Mouse (Mus musculus) kidney, postnatal 4 days (tissue): ENCODE results near the gene Selenok.

Source experiments
- DNase-seq, 2 experiments: peaks; one replicate each; pipeline ENCODE4 v3.0.0; 2021; ENCODE audit warnings: mixed read lengths in 2 of 2

Gene Selenok

GRCm38 (mm10) chr14:29996000-29996751 is 28.1 kb downstream of the Selenok start:
- peak in 1 of 2 experiments; percentile 39 for DNase-seq

- no peak for DNase-seq
These were observed 29.2 kb downstream of the Selenok start for GRCm38 (mm10) chr14:29997345-29997744.

GRCm38 (mm10) chr14:29998747-29999474 is 30.8 kb downstream of the Selenok start:
- no peak for DNase-seq

GRCm38 (mm10) chr14:29999475-29999811 is 31.3 kb downstream of the Selenok start:
- no peak for DNase-seq

- DNase-seq = peak; percentile 77 to 87
These were observed 40.8 kb downstream of the Selenok start, which contains the start of the genes Il17rb and Chdh for GRCm38 (mm10) chr14:30008733-30009575. Gene Il17rb, minus strand, starts transcription at chr14:30008896. Gene Chdh, plus strand, starts transcription at chr14:30009023.

- DNase-seq = peak; percentile 81 to 87
These were observed 41.9 kb downstream of the Selenok start for GRCm38 (mm10) chr14:30009864-30010560.

- peak; percentile 49 to 67 for DNase-seq
These were observed 43.9 kb downstream of the Selenok start for GRCm38 (mm10) chr14:30011886-30012560.

GRCm38 (mm10) chr14:30014487-30014886 is 46.4 kb downstream of the Selenok start:
- DNase-seq = no peak

GRCm38 (mm10) chr14:30015008-30015407 is 46.9 kb downstream of the Selenok start:
- no peak for DNase-seq

- no peak for DNase-seq
These were observed 48.6 kb downstream of the Selenok start for GRCm38 (mm10) chr14:30016666-30017065.

GRCm38 (mm10) chr14:30017794-30018462 is 49.8 kb downstream of the Selenok start:
- DNase-seq = no peak

GRCm38 (mm10) chr14:30018463-30018801 is 50.3 kb downstream of the Selenok start:
- no peak for DNase-seq

GRCm38 (mm10) chr14:30018846-30019245 is 50.7 kb downstream of the Selenok start:
- no peak for DNase-seq

GRCm38 (mm10) chr14:30019375-30019774 is 51.3 kb downstream of the Selenok start:
- peak; percentile 24 to 48 for DNase-seq

GRCm38 (mm10) chr14:30019792-30020575 is 51.9 kb downstream of the Selenok start:
- DNase-seq = no peak

GRCm38 (mm10) chr14:30022471-30022870 is 54.4 kb downstream of the Selenok start:
- no peak for DNase-seq

GRCm38 (mm10) chr14:30024387-30024786 is 56.3 kb downstream of the Selenok start:
- no peak for DNase-seq
